Mouse (Mus musculus): Measurements from ENCODE around the gene Rsbn1l. TPM values are rescaled to one million over a fixed set of nuclear protein-coding genes. Genes with fewer than 3 reads are reported as not detected.

Rsbn1l gene
- polyA plus RNA-seq (2012; fragmentation: generic; extraction: Trizol): 2.2 TPM

DNA sequence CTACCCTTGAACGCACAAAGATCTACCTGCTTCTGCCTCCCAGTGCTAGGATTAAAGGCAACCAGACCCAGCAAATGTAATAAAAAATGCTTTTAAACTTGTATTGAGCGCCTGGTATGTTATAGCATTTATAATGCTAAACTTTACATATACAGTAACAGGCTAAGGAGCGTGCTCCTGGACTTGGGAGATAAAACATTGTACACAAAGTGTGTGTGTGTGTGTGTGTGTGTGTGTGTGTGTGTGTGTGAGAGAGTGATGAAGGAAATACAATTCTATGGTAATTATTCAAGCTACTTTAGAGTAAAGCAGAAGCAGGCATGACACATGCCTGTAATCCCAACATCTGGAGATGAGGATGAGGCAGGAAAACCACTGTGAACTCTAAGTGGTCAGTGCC, at the start of gene Rsbn1l:
Rsbn1l (minus strand) TSS at position 101 of the 400 bp plus-strand sequence.
- H3K4me3 ChIP-seq: no peak within 1 kb of the TSS
- no peaks in the 10 kb centered on the region for H3K27me3 ChIP-seq (ENCODE audit: control insufficient read depth, insufficient read depth, insufficient read length)
- no peaks in the 10 kb centered on the region for H3K36me3 ChIP-seq (ENCODE audit: control insufficient read depth, insufficient read depth)
- H3K4me2 ChIP-seq (ENCODE audit: low read depth): no peak within 1 kb of the TSS
- no peak for TF ChIP-seq POLR2A (IDR thresholded peaks at IDR 0.05; ENCODE audit: insufficient read length, low read depth)
- no peak for TF ChIP-seq MAX (IDR thresholded peaks at IDR 0.05; ENCODE audit: low read depth)
- no peak for TF ChIP-seq POLR2AphosphoS2 (IDR thresholded peaks at IDR 0.05; ENCODE audit: insufficient read length, low read depth)
- H3ac ChIP-seq (ENCODE audit: control insufficient read depth, insufficient read length): no peak within 1 kb of the TSS
- H3K79me2 ChIP-seq (ENCODE audit: control insufficient read depth, insufficient read depth): peaks cover 11% of the 10 kb centered on the region

- no peak overlapping the region for H3ac ChIP-seq (ENCODE audit: control insufficient read depth, insufficient read length)
- TF ChIP-seq TCF12 (IDR thresholded peaks at IDR 0.05; ENCODE audit: insufficient read depth, poor library complexity, severe bottlenecking) (no peak), POLR2A (IDR thresholded peaks at IDR 0.05; ENCODE audit: insufficient read length, low read depth) (no peak), SRF (IDR thresholded peaks at IDR 0.05; ENCODE audit: control insufficient read depth, insufficient read length, low read depth) (no peak), E2F4 (IDR thresholded peaks at IDR 0.05; ENCODE audit: insufficient read depth) (no peak), MYOG (IDR thresholded peaks at IDR 0.05; ENCODE audit: control insufficient read depth in 1 of 3, insufficient read depth in 1 of 3, insufficient read length in 2 of 3, low read depth in 2 of 3) (no peak)
- H3K79me2 ChIP-seq (ENCODE audit: control insufficient read depth, insufficient read depth): no peaks in the 10 kb centered on the region
- peaks cover 77% of the 10 kb centered on the region for H3K36me3 ChIP-seq (ENCODE audit: control insufficient read depth, insufficient read depth)
- no peak overlapping the region for H3K4me3 ChIP-seq
- no peaks in the 10 kb centered on the region for H3K27me3 ChIP-seq (ENCODE audit: control insufficient read depth, insufficient read depth, insufficient read length)
- H3K4me2 ChIP-seq (ENCODE audit: low read depth): no peak overlapping the region
Observed at GRCm38 (mm10) chr5:21002723-21003122, 46.5 kb upstream of the Rsbn1l start.

DNA sequence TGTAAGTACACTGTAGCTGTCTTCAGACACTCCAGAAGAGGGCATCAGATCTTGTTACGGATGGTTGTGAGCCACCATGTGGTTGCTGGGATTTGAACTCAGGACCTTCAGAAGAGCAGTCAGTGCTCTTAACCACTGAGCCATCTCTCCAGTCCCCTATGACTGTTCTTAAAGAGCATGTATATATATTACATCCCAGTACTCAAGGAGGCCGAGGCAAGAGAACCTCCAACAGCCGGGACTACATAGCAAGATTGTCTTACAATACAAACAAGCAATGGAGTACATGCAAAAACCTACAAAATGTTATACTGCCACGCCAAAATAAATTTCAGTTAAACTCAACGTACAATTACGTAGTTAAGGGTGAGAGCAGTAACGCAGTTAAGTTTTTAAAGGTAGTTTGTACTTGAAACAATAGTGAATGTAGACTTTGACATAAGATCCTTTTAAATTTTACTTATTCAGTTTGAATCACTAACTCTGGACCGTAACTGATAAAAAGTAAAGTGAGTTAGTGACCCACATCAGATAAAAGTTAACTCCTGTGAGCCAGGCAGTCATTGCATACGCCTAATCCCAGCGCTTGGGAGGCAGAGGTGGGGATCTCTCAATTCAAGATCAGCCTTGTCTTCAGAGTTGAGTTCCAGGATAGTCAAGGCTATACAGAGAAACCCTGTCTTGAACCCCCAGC, 45.6 kb upstream of the Rsbn1l start:
- TF ChIP-seq MYOG (IDR thresholded peaks at IDR 0.05; ENCODE audit: control insufficient read depth in 1 of 3, insufficient read depth in 1 of 3, insufficient read length in 2 of 3, low read depth in 2 of 3) (no peak), POLR2AphosphoS2 (IDR thresholded peaks at IDR 0.05; ENCODE audit: insufficient read length, low read depth) (no peak), CEBPB (IDR thresholded peaks at IDR 0.05; ENCODE audit: insufficient read depth, poor library complexity, severe bottlenecking) (no peak), MAX (IDR thresholded peaks at IDR 0.05; ENCODE audit: low read depth) (no peak), E2F4 (IDR thresholded peaks at IDR 0.05; ENCODE audit: insufficient read depth) (no peak), REST (IDR thresholded peaks at IDR 0.05; ENCODE audit: insufficient read depth, insufficient read length) (no peak), POLR2A (IDR thresholded peaks at IDR 0.05; ENCODE audit: insufficient read length, low read depth) (no peak), TCF3 (IDR thresholded peaks at IDR 0.05; ENCODE audit: insufficient read length, low read depth) (no peak), MYOD1 (IDR thresholded peaks at IDR 0.05; ENCODE audit: control insufficient read depth in 1 of 3, insufficient read length in 2 of 3, low read depth in 2 of 3) (no peak), USF1 (IDR thresholded peaks at IDR 0.05; ENCODE audit: low read depth) (no peak), SRF (IDR thresholded peaks at IDR 0.05; ENCODE audit: control insufficient read depth, insufficient read length, low read depth) (no peak), TCF12 (IDR thresholded peaks at IDR 0.05; ENCODE audit: insufficient read depth, poor library complexity, severe bottlenecking) (no peak)
- Histone ChIP-seq H3K27me3 (ENCODE audit: control insufficient read depth, insufficient read depth, insufficient read length) (no peaks in the 10 kb centered on the region), H3ac (ENCODE audit: control insufficient read depth, insufficient read length) (no peak overlapping the region), H3K36me3 (ENCODE audit: control insufficient read depth, insufficient read depth) (peaks cover 82% of the 10 kb centered on the region), H3K4me3 (no peak overlapping the region), H3K4me2 (ENCODE audit: low read depth) (no peak overlapping the region), H3K79me2 (ENCODE audit: control insufficient read depth, insufficient read depth) (no peaks in the 10 kb centered on the region)

DNA sequence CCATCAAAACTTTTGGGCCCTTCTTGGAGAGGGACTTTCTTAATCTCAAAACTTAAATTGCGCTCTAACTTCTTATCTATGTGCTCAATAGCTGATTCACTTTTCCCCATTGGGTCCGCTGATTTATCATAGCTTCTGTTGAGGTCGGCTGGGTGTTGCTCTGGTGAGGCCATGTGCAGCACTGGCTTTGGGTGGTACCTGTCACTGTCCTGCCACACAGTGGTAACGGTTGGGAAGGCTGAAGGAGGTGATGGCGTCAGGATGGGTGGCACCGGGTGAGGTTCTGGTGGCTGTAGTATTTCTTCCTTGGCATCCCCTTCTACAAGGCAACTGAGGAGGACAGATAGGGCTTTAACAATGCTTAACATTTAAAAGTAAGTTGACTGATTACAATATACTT, 42.2 kb upstream of the Rsbn1l start:
- no peak overlapping the region for H3ac ChIP-seq (ENCODE audit: control insufficient read depth, insufficient read length)
- H3K79me2 ChIP-seq (ENCODE audit: control insufficient read depth, insufficient read depth): no peaks in the 10 kb centered on the region
- H3K4me3 ChIP-seq: no peak overlapping the region
- H3K36me3 ChIP-seq (ENCODE audit: control insufficient read depth, insufficient read depth): peaks cover 89% of the 10 kb centered on the region
- H3K27me3 ChIP-seq (ENCODE audit: control insufficient read depth, insufficient read depth, insufficient read length): no peaks in the 10 kb centered on the region
- H3K4me2 ChIP-seq (ENCODE audit: low read depth): no peak overlapping the region
- TF ChIP-seq POLR2AphosphoS2 (IDR thresholded peaks at IDR 0.05; ENCODE audit: insufficient read length, low read depth) (peak; percentile 36), MYOG (IDR thresholded peaks at IDR 0.05; ENCODE audit: control insufficient read depth in 1 of 3, insufficient read depth in 1 of 3, insufficient read length in 2 of 3, low read depth in 2 of 3) (no peak), CEBPB (IDR thresholded peaks at IDR 0.05; ENCODE audit: insufficient read depth, poor library complexity, severe bottlenecking) (no peak), USF1 (IDR thresholded peaks at IDR 0.05; ENCODE audit: low read depth) (no peak), POLR2A (IDR thresholded peaks at IDR 0.05; ENCODE audit: insufficient read length, low read depth) (peak; percentile 25)

DNA sequence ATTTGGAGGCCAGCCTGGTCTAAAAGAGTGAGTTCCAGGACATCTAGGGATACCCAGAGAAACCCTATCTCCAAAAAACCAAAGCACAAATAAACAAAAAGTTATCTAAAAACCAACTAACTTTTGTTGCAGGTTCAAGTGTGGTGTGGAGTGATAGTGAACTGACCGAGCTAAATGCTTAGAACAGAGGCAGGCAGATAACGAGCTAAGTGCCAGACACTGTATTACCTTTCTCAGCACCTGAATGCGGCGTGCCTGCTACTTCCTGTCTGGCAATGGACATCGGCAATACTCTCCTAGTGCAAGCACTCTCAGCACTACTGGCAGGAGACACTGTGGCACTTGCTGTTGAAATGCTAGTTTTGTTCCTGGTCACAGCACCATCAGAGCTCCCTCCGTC, 41.4 kb upstream of the Rsbn1l start:
- Histone ChIP-seq H3K36me3 (ENCODE audit: control insufficient read depth, insufficient read depth) (peaks cover 85% of the 10 kb centered on the region), H3K27me3 (ENCODE audit: control insufficient read depth, insufficient read depth, insufficient read length) (no peaks in the 10 kb centered on the region), H3K79me2 (ENCODE audit: control insufficient read depth, insufficient read depth) (no peaks in the 10 kb centered on the region), H3K4me3 (no peak overlapping the region), H3ac (ENCODE audit: control insufficient read depth, insufficient read length) (no peak overlapping the region), H3K4me2 (ENCODE audit: low read depth) (no peak overlapping the region)
- no peak for TF ChIP-seq MYOG (IDR thresholded peaks at IDR 0.05; ENCODE audit: control insufficient read depth in 1 of 3, insufficient read depth in 1 of 3, insufficient read length in 2 of 3, low read depth in 2 of 3)

All from myocyte (in vitro differentiated cells).